Mouse (Mus musculus) cerebellum, postnatal 4 days (tissue): ENCODE measurements around the gene Erf.

Source experiments
- DNase-seq, 2 experiments: peaks; one replicate each; pipeline ENCODE4 v3.0.0; 2022; ENCODE audit warnings: low spot score in 2 of 2, mixed read lengths in 1 of 2

Gene Erf

GRCm38 (mm10) chr7:25281166-25281733 is 30.7 kb upstream of the Erf start:
- DNase-seq = peak in 1 of 2 experiments; percentile 2

- DNase-seq = peak in 1 of 2 experiments; percentile 16
These were observed 29.6 kb upstream of the Erf start for GRCm38 (mm10) chr7:25279861-25280791.

- DNase-seq = peak; percentile 80 to 91
These were observed 28.7 kb upstream of the Erf start for GRCm38 (mm10) chr7:25279076-25279860.

- peak in 1 of 2 experiments; percentile 82 for DNase-seq
These were observed 27.9 kb upstream of the Erf start for GRCm38 (mm10) chr7:25278341-25279075.

GRCm38 (mm10) chr7:25277998-25278340 is 27.4 kb upstream of the Erf start:
- no peak for DNase-seq

GRCm38 (mm10) chr7:25277405-25277804 is 26.8 kb upstream of the Erf start:
- DNase-seq = no peak

- DNase-seq = no peak
These were observed 25.2 kb upstream of the Erf start for GRCm38 (mm10) chr7:25275555-25276298.

GRCm38 (mm10) chr7:25274996-25275395 is 24.4 kb upstream of the Erf start:
- no peak for DNase-seq

- DNase-seq = no peak
These were observed 24.0 kb upstream of the Erf start for GRCm38 (mm10) chr7:25274571-25274970.

GRCm38 (mm10) chr7:25273259-25274241 is 23.0 kb upstream of the Erf start:
- DNase-seq = no peak

GRCm38 (mm10) chr7:25272445-25273258 is 22.1 kb upstream of the Erf start:
- no peak for DNase-seq

- peak in 1 of 2 experiments; percentile 2 for DNase-seq
These were observed 21.3 kb upstream of the Erf start for GRCm38 (mm10) chr7:25271651-25272444.

GRCm38 (mm10) chr7:25270652-25271633 is 20.4 kb upstream of the Erf start:
- peak in 1 of 2 experiments; percentile 2 for DNase-seq

- DNase-seq = no peak
These were observed 19.1 kb upstream of the Erf start for GRCm38 (mm10) chr7:25269545-25270271.

- DNase-seq = no peak
These were observed 18.5 kb upstream of the Erf start for GRCm38 (mm10) chr7:25269029-25269428.

- no peak for DNase-seq
These were observed 18.0 kb upstream of the Erf start for GRCm38 (mm10) chr7:25268588-25268987.
